Comparison of ENCODE assay signal across 15 mouse cellular contexts in the genomic region with DNA sequence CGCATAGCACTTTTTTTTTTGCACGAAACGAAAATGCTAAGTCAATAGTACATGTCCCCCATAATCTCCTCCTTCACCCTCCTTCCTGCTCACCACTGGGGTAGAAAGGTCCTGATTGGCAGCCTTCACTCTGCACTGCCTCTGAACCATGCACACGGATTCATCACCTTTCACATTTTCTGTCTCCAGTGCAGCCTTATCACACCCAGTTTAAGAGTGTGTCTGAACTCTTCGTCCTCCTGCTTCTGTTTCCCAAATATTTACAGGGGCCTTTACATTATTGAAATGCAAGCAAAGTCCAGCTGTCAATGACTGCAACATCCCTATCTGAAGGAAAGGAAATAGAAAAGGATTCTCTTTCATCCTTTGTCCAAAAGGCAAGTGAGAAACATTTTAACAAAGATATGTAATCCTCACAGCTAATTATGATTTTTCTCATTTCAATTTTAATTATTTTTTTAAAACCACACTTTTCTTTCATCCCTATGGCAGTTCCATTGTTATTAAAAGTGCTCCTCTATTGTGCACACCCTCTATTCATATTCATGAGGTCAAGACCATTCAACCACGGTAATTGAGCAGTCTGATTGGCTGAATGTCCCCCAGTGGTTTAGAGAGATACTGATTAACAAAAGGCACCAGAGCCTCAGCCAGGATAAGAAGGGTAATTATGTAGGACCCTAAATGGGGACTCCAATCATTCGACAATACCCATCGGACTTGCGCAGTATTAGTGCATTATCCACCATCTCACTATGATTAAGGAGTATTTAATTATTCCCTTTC.
DNase-seq lines count a peak whose midpoint lies in the region; ATAC-seq lines count a peak whose summit lies in the region.
"Had no signal": no experiment of that assay in that cellular context is flagged by ENCODE, and none has a peak within 500 bp of the region (broad histone marks: within the 10 kb centered on the region; RNA-seq: fewer than 3 reads in every experiment).

No protein-coding gene starts in this region.

- no peaks in the 10 kb centered on the region for H3K9me3 ChIP-seq in embryonic facial prominence, embryonic 11.5 days (replicated peaks; ENCODE audit: control insufficient read depth, low read length)
- H3K9me3 ChIP-seq in embryonic facial prominence, embryonic 10.5 days, result no peaks in the 10 kb centered on the region
- no peaks in the 10 kb centered on the region for H3K9me3 ChIP-seq in forebrain, embryonic 16.5 days (ENCODE audit: control insufficient read depth, low read length)
- H3K9me3 ChIP-seq in neural tube, embryonic 14.5 days (ENCODE audit: control insufficient read depth, low read length), result no peaks in the 10 kb centered on the region
- H3K9me3 ChIP-seq in kidney, embryonic 16.5 days (ENCODE audit: low read length), result no peaks in the 10 kb centered on the region
- H3K9me3 ChIP-seq: heart, embryonic 12.5 days; limb, embryonic 15.5 days had no signal

- no peaks in the 10 kb centered on the region for H3K36me3 ChIP-seq in embryonic facial prominence, embryonic 11.5 days (replicated peaks; ENCODE audit: control insufficient read depth, insufficient read depth, low read depth, low read length)
- no peaks in the 10 kb centered on the region for H3K36me3 ChIP-seq in embryonic facial prominence, embryonic 10.5 days (replicated peaks)
- H3K36me3 ChIP-seq in forebrain, embryonic 16.5 days (ENCODE audit: control insufficient read depth, insufficient read depth), result no peaks in the 10 kb centered on the region
- H3K36me3 ChIP-seq in neural tube, embryonic 14.5 days (ENCODE audit: control insufficient read depth, insufficient read depth, low read length), result no peaks in the 10 kb centered on the region
- H3K36me3 ChIP-seq in kidney, embryonic 16.5 days (ENCODE audit: insufficient read depth, low read length), result no peaks in the 10 kb centered on the region
- H3K36me3 ChIP-seq: heart, embryonic 12.5 days; limb, embryonic 15.5 days had no signal

- H3K4me2 ChIP-seq in embryonic facial prominence, embryonic 11.5 days (ENCODE audit: low read depth, low read length), result no peak overlapping the region
- H3K4me2 ChIP-seq in forebrain, embryonic 16.5 days (ENCODE audit: low read length), result peak overlapping the region; percentile 9; the same call in 1 of the 2 replicates
- no peak overlapping the region for H3K4me2 ChIP-seq in neural tube, embryonic 14.5 days (ENCODE audit: low read depth, low read length)
- no peak overlapping the region for H3K4me2 ChIP-seq in kidney, embryonic 16.5 days (replicated peaks; ENCODE audit: low read depth, low read length)
- H3K4me2 ChIP-seq: heart, embryonic 12.5 days; limb, embryonic 15.5 days had no signal

- H3K27me3 ChIP-seq in embryonic facial prominence, embryonic 11.5 days (ENCODE audit: control insufficient read depth, insufficient read depth, low read length), result no peaks in the 10 kb centered on the region
- no peaks in the 10 kb centered on the region for H3K27me3 ChIP-seq in embryonic facial prominence, embryonic 10.5 days (replicated peaks; ENCODE audit: low read depth, poor library complexity, severe bottlenecking)
- H3K27me3 ChIP-seq in forebrain, embryonic 16.5 days (replicated peaks; ENCODE audit: control insufficient read depth, insufficient read depth, low read length), result no peaks in the 10 kb centered on the region
- H3K27me3 ChIP-seq in neural tube, embryonic 14.5 days (ENCODE audit: control insufficient read depth, insufficient read depth, low read length), result no peaks in the 10 kb centered on the region
- H3K27me3 ChIP-seq in kidney, embryonic 16.5 days (ENCODE audit: insufficient read depth, low read length), result no peaks in the 10 kb centered on the region
- H3K27me3 ChIP-seq: heart, embryonic 12.5 days; limb, embryonic 15.5 days had no signal

- WGBS in embryonic facial prominence, embryonic 11.5 days, result 41% methylated on average over 9 of the region's 9 CpGs
- WGBS in embryonic facial prominence, embryonic 10.5 days, result 39% methylated on average over 9 of the region's 9 CpGs
- 8% methylated on average over 9 of the region's 9 CpGs for WGBS in forebrain, embryonic 16.5 days
- WGBS in neural tube, embryonic 14.5 days, result 17% methylated on average over 9 of the region's 9 CpGs
- 44% methylated on average over 9 of the region's 9 CpGs for WGBS in kidney, embryonic 16.5 days

- H3K4me1 ChIP-seq in embryonic facial prominence, embryonic 11.5 days (ENCODE audit: control insufficient read depth, insufficient read depth, low read length), result no peaks in the 10 kb centered on the region
- 0 out of 2 replicates have a peak, but pooled peaks cover 3% of the 10 kb centered on the region for H3K4me1 ChIP-seq in embryonic facial prominence, embryonic 10.5 days
- peaks cover 13% of the 10 kb centered on the region for H3K4me1 ChIP-seq in forebrain, embryonic 16.5 days (replicated peaks; ENCODE audit: control insufficient read depth, insufficient read depth, low read length)
- no peaks in the 10 kb centered on the region for H3K4me1 ChIP-seq in neural tube, embryonic 14.5 days (ENCODE audit: control insufficient read depth, insufficient read depth, low read length)
- no peaks in the 10 kb centered on the region for H3K4me1 ChIP-seq in kidney, embryonic 16.5 days (ENCODE audit: insufficient read depth, low read length)
- H3K4me1 ChIP-seq: heart, embryonic 12.5 days; limb, embryonic 15.5 days had no signal

- H3K27ac ChIP-seq in embryonic facial prominence, embryonic 11.5 days (replicated peaks; ENCODE audit: low read depth, low read length), result no peak overlapping the region
- H3K27ac ChIP-seq in embryonic facial prominence, embryonic 10.5 days (replicated peaks), result no peak overlapping the region
- peak overlapping the region; percentile 71 for H3K27ac ChIP-seq in forebrain, embryonic 16.5 days (ENCODE audit: low read length)
- no peak overlapping the region for H3K27ac ChIP-seq in neural tube, embryonic 14.5 days (ENCODE audit: low read depth, low read length)
- no peak overlapping the region for H3K27ac ChIP-seq in kidney, embryonic 16.5 days (ENCODE audit: low read length)
- H3K27ac ChIP-seq: layer of hippocampus, adult 2 months; limb, embryonic 15.5 days had no signal

- ATAC-seq in embryonic facial prominence, embryonic 11.5 days (replicated peaks; ENCODE audit: insufficient number of reproducible peaks, low FRiP score, low TSS enrichment, low read depth), result no peak
- peak; percentile 93 for ATAC-seq in forebrain, embryonic 16.5 days
- ATAC-seq in neural tube, embryonic 14.5 days (ENCODE audit: low read depth), result peak; percentile 79; the same call in 1 of the 2 replicates
- no peak for ATAC-seq in kidney, embryonic 16.5 days (ENCODE audit: low FRiP score, low TSS enrichment)

- no peak overlapping the region for H3K4me3 ChIP-seq in embryonic facial prominence, embryonic 11.5 days (ENCODE audit: low read depth, low read length)
- no peak overlapping the region for H3K4me3 ChIP-seq in embryonic facial prominence, embryonic 10.5 days
- no peak overlapping the region for H3K4me3 ChIP-seq in forebrain, embryonic 16.5 days (replicated peaks; ENCODE audit: low read length)
- no peak overlapping the region for H3K4me3 ChIP-seq in neural tube, embryonic 14.5 days (ENCODE audit: low read depth, low read length)
- no peak overlapping the region for H3K4me3 ChIP-seq in kidney, embryonic 16.5 days (ENCODE audit: low read length)
- H3K4me3 ChIP-seq: heart, embryonic 12.5 days; layer of hippocampus, adult 2 months; limb, embryonic 15.5 days had no signal

- DNase-seq in embryonic facial prominence, embryonic 11.5 days (ENCODE audit: low spot score), result peak; percentile 10
- no peak for DNase-seq in embryonic facial prominence, embryonic 10.5 days (ENCODE audit: low spot score)
- DNase-seq in mesoderm, embryonic 11.5 days (ENCODE audit: low read depth, low spot score), result peak; percentile 50
- no peak for DNase-seq in T-cell, adult 2 months (ENCODE audit: low spot score)
- DNase-seq in gastrocnemius, postnatal 4 days (ENCODE audit: low spot score in 2 of 2), result no peak
- DNase-seq: adrenal gland, postnatal 25 days; heart, postnatal 4 days; kidney, adult 2 months; right cerebral cortex, postnatal 14 days had no signal

- no peak overlapping the region for H3K9ac ChIP-seq in embryonic facial prominence, embryonic 11.5 days (replicated peaks; ENCODE audit: low read length)
- no peak overlapping the region for H3K9ac ChIP-seq in forebrain, embryonic 16.5 days (replicated peaks; ENCODE audit: low read depth, low read length)
- no peak overlapping the region for H3K9ac ChIP-seq in neural tube, embryonic 14.5 days (replicated peaks; ENCODE audit: low read depth, low read length)
- H3K9ac ChIP-seq in kidney, embryonic 16.5 days (replicated peaks; ENCODE audit: low read length), result no peak overlapping the region
- H3K9ac ChIP-seq: heart, embryonic 12.5 days; limb, embryonic 15.5 days had no signal

Comparison
In these comparisons a context has a peak if more than half of its experiments do, and no peak if none do; other contexts are left out.
1. DNase-seq: peak in embryonic facial prominence, embryonic 11.5 days (single experiment) and mesoderm, embryonic 11.5 days (single experiment); none in embryonic facial prominence, embryonic 10.5 days (single experiment), T-cell, adult 2 months (single experiment) and gastrocnemius, postnatal 4 days (0 of 2).
2. ATAC-seq: peak in forebrain, embryonic 16.5 days (single experiment) and neural tube, embryonic 14.5 days (single experiment); none in embryonic facial prominence, embryonic 11.5 days (single experiment) and kidney, embryonic 16.5 days (single experiment).